Mouse (Mus musculus): ENCODE measurements around the gene Dhcr24.

DNA sequence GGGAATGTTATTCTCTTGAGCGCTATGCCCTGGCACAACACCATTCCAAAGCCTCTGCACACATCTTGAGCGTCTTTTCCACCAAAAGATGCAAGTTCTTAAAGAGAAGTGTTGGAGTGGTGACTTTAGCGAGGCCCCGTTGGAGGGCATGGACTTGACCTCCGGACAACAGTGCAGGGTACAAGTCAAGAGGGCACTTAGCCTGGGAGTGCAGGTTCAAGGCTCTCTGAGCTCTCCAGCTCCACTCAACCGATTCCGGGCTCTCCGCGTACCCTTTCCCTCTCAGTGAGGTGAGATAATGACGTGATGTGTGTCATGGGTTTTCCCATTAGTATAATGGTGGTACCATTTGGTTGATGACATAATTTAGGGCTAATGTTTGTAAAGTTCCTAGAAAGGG is 63.4 kb downstream of the Dhcr24 start:
- no peak for TF ChIP-seq POLR2A (IDR thresholded peaks at IDR 0.05; ENCODE audit: borderline replicate concordance, extremely low read depth, insufficient read depth, insufficient read length, poor library complexity, severe bottlenecking)
- TF ChIP-seq CTCF (IDR thresholded peaks at IDR 0.05; ENCODE audit: borderline replicate concordance, extremely low read depth, insufficient read depth, insufficient read length): no peak
